Mouse (Mus musculus): ENCODE data around the gene Snap23.

DNA sequence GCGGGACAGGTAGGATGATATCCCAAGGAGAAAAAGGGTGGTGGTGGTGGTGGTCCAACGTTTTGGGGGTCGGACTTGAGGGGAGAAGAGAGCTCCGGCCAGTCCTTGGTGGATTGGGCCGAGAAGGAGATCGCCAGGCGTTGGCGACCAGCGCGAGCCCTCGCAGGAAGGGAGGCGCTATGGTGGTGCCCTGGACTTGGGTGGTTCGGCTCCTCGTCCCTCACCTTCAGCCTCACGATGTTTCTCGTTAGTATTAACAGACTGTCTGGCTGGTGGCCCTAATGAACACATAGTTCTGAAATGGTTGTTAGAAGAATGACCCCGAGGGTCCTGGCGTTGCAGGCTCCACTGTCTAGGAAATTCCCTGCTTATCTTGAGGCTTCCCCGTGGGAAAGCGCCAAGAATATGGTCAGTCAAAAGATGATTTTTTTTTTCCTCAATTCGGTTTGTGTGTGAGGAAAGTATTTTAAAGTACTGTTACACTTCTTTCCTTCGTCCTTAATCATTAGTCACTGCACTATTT, 388 bp downstream of the Snap23 start:
- TF ChIP-seq POLR2A (IDR thresholded peaks at IDR 0.05; ENCODE audit: extremely low read depth, insufficient read depth, low read length) (no peak), CTCF (IDR thresholded peaks at IDR 0.05; ENCODE audit: low read depth, low read length) (no peak)

Measured in liver, adult 2 months (tissue).